Mouse (Mus musculus): ENCODE data around the gene 4930452B06Rik.

4930452B06Rik gene

DNA sequence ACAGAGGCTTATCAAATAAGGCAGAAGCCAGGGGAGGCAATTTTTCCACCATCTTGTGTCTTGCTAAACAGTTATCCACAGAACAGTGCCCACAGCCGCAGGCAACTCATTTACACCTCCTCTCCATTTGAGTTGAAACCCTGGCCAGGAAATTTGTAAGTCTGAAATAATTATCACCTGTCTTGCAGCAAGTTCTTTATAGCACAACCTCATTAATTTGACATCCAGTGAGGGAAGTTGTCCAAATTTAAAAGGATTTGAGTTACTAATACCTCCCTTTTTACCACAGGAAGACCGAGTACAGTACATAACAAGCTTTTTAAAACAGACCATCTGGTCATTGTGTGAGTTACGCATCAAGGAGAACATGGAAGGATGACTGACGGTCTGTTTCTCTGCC lies 154.8 kb downstream of the 4930452B06Rik start:
- H3K9me3 ChIP-seq (ENCODE audit: low read length), result no peaks in the 10 kb centered on the region
- no peaks in the 10 kb centered on the region for H3K4me1 ChIP-seq (replicated peaks; ENCODE audit: low read depth, low read length)
- no peak for TF ChIP-seq NANOG (IDR thresholded peaks at IDR 0.05; ENCODE audit: borderline replicate concordance, low read length)
- TF ChIP-seq CTCF (conservative IDR thresholded peaks at IDR 0.05; ENCODE audit: low read length), result no peak
- TF ChIP-seq POU5F1 (IDR thresholded peaks at IDR 0.05; ENCODE audit: borderline replicate concordance, low read length), result no peak
- no peaks in the 10 kb centered on the region for H3K27me3 ChIP-seq (ENCODE audit: insufficient read depth, low read length)
- no peaks in the 10 kb centered on the region for H3K36me3 ChIP-seq (ENCODE audit: insufficient read depth, low read length)
- H3K4me3 ChIP-seq (replicated peaks; ENCODE audit: low read length), result no peak overlapping the region

DNA sequence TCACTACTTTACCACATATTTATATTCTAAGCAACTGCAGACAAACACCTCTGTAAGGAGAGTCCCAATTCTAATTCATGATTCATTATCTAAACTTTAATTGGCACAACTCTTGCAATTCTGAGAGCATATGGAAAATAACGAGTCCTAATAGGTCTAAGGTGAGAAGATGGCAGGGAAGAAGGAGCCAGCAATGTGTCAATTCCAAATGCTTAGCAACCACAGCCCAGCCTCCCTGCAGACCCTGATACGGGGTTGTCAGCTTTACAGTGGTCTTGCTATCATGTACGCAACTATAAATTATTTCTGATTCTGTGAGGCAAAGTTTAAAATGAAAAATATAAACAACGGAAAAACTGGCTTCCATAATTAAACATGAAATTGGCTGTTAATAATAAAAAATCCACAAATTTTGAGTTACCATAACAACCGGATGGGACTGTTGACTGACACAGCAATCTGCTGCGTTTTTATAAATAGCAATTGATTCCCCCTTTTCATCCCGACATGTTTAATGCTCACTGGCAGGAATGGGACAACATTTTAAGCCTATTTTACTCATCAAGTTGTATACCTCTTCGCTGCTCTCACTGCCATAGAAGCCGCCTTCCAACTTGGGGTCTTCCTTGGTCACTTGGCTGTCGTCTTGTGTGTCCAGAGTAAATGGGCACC lies 155.6 kb downstream of the 4930452B06Rik start:
- TF ChIP-seq NANOG (IDR thresholded peaks at IDR 0.05; ENCODE audit: borderline replicate concordance, low read length), result no peak
- Histone ChIP-seq H3K9me3 (ENCODE audit: low read length) (no peaks in the 10 kb centered on the region), H3K36me3 (ENCODE audit: insufficient read depth, low read length) (no peaks in the 10 kb centered on the region), H3K4me3 (replicated peaks; ENCODE audit: low read length) (no peak overlapping the region), H3K27me3 (ENCODE audit: insufficient read depth, low read length) (no peaks in the 10 kb centered on the region), H3K4me1 (replicated peaks; ENCODE audit: low read depth, low read length) (no peaks in the 10 kb centered on the region)

DNA sequence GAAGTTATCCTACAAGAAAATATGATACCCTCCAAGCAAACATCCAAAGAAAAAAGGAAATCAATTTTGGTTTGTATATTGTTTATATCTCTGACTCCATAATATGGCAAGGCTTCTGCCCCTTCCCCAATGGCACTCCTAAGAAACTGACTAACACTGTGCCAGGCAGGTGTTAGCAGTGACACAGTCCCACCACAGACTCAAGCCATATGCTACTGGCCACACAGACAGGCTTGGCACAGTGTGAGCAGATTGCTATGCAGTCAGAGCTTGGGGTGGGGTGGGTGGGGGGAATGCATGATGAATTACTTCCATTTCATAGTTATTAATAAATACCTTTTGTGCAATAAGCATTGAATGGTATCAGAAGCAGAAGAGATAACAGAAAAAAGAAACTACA lies 157.4 kb downstream of the 4930452B06Rik start:
- no peaks in the 10 kb centered on the region for H3K27me3 ChIP-seq (ENCODE audit: insufficient read depth, low read length)
- TF ChIP-seq CTCF (conservative IDR thresholded peaks at IDR 0.05; ENCODE audit: low read length), result no peak
- no peak for TF ChIP-seq NANOG (IDR thresholded peaks at IDR 0.05; ENCODE audit: borderline replicate concordance, low read length)
- TF ChIP-seq POU5F1 (IDR thresholded peaks at IDR 0.05; ENCODE audit: borderline replicate concordance, low read length), result no peak
- no peaks in the 10 kb centered on the region for H3K36me3 ChIP-seq (ENCODE audit: insufficient read depth, low read length)
- no peaks in the 10 kb centered on the region for H3K9me3 ChIP-seq (ENCODE audit: low read length)
- no peak overlapping the region for H3K4me3 ChIP-seq (replicated peaks; ENCODE audit: low read length)
- no peaks in the 10 kb centered on the region for H3K4me1 ChIP-seq (replicated peaks; ENCODE audit: low read depth, low read length)

DNA sequence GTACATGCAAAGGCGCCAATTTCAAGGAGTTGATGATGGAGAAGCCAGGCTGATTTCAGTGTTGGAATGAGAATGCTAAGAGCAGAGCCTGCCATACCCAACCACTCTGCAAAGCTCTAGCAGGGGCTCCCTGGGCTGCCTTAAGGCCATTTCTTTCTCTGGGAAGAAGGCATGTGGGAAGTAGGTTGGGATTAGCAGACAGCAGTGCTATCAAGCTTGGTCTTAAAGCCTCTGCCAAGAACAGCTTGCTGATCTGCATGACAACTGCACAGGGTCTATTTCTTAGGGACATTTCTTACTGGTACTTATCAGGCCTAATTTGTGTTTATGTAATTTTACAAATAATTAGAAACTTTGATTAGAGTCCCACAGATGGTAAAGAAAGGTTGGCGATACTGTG lies 161.8 kb downstream of the 4930452B06Rik start:
- TF ChIP-seq NANOG (IDR thresholded peaks at IDR 0.05; ENCODE audit: borderline replicate concordance, low read length) (no peak), POU5F1 (IDR thresholded peaks at IDR 0.05; ENCODE audit: borderline replicate concordance, low read length) (no peak), CTCF (conservative IDR thresholded peaks at IDR 0.05; ENCODE audit: low read length) (no peak)
- H3K36me3 ChIP-seq (ENCODE audit: insufficient read depth, low read length), result peaks cover 6% of the 10 kb centered on the region
- no peak overlapping the region for H3K4me3 ChIP-seq (replicated peaks; ENCODE audit: low read length)
- H3K27me3 ChIP-seq (ENCODE audit: insufficient read depth, low read length), result no peaks in the 10 kb centered on the region
- H3K9me3 ChIP-seq (ENCODE audit: low read length), result no peaks in the 10 kb centered on the region
- no peaks in the 10 kb centered on the region for H3K4me1 ChIP-seq (replicated peaks; ENCODE audit: low read depth, low read length)

DNA sequence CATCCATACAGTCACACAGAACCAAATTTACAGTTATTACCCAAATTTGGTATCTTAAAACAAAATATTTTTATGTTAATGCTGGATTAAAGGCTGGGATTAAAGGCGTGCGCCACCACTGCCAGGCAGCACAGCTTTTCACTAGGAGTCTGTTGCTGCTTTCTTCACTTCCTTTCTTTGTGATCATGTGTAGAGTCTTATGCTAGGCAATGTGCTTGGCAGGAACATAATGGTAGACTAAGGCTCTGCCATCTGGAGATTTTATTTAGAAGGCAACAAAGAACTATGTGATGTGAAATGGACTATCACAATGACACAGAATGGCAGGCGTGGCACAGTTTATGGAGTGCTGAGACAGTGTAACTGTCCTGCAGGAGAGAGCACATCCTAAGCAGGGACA lies 162.7 kb downstream of the 4930452B06Rik start:
- no peaks in the 10 kb centered on the region for H3K9me3 ChIP-seq (ENCODE audit: low read length)
- no peak for TF ChIP-seq POU5F1 (IDR thresholded peaks at IDR 0.05; ENCODE audit: borderline replicate concordance, low read length)
- no peak for TF ChIP-seq NANOG (IDR thresholded peaks at IDR 0.05; ENCODE audit: borderline replicate concordance, low read length)
- no peak for TF ChIP-seq CTCF (conservative IDR thresholded peaks at IDR 0.05; ENCODE audit: low read length)

DNA sequence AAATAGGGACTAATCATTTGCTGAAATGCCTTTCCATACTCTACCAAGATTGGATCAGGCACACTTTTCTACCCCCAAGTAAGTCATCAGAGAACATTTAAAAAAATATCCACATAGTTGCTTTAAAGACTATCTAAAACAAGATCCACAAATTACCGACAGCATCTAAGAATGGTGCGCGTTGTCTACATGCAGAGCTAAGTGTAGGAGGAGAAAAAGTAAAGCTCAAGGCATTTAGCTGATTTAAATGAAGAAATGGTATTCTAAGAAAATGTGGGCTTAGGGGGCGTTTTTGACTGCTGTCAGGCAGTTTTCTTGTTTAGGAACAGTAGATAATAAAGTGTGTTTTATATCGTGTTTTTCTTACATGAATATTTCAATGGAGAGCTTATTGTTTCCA lies 163.5 kb downstream of the 4930452B06Rik start:
- TF ChIP-seq NANOG (IDR thresholded peaks at IDR 0.05; ENCODE audit: borderline replicate concordance, low read length), result no peak
- TF ChIP-seq CTCF (conservative IDR thresholded peaks at IDR 0.05; ENCODE audit: low read length), result no peak
- H3K4me1 ChIP-seq (replicated peaks; ENCODE audit: low read depth, low read length), result no peaks in the 10 kb centered on the region
- no peaks in the 10 kb centered on the region for H3K27me3 ChIP-seq (ENCODE audit: insufficient read depth, low read length)
- peaks cover 6% of the 10 kb centered on the region for H3K36me3 ChIP-seq (ENCODE audit: insufficient read depth, low read length)
- H3K9me3 ChIP-seq (ENCODE audit: low read length), result no peaks in the 10 kb centered on the region
- no peak overlapping the region for H3K4me3 ChIP-seq (replicated peaks; ENCODE audit: low read length)

More for the DNA sequence above, 162.7 kb downstream of the 4930452B06Rik start:
- no peaks in the 10 kb centered on the region for H3K27me3 ChIP-seq (ENCODE audit: insufficient read depth, low read length)
- H3K4me1 ChIP-seq (replicated peaks; ENCODE audit: low read depth, low read length), result no peaks in the 10 kb centered on the region
- H3K4me3 ChIP-seq (replicated peaks; ENCODE audit: low read length), result no peak overlapping the region
- H3K36me3 ChIP-seq (ENCODE audit: insufficient read depth, low read length), result peaks cover 6% of the 10 kb centered on the region

DNA sequence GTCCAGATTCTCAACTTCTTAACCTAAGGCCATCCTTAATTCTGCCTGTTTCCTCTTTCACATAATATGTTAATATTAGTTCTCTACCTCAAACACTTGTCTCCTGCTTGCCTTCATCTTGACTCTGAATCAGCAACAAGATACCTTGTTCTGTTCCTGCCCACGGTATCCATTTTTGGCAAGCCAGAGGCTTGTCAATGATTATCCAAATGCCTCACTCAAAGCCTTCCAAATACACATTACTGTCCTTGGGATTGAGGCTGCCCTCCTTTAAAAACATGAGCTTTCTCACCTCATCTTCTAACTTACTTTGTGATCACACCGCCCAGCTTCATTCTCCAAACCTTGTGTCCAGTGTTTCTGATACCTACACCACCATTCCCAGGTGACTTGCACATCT lies 170.3 kb downstream of the 4930452B06Rik start:
- no peaks in the 10 kb centered on the region for H3K27me3 ChIP-seq (ENCODE audit: insufficient read depth, low read length)
- no peaks in the 10 kb centered on the region for H3K9me3 ChIP-seq (ENCODE audit: low read length)
- no peak overlapping the region for H3K4me3 ChIP-seq (replicated peaks; ENCODE audit: low read length)
- no peaks in the 10 kb centered on the region for H3K36me3 ChIP-seq (ENCODE audit: insufficient read depth, low read length)
- TF ChIP-seq NANOG (IDR thresholded peaks at IDR 0.05; ENCODE audit: borderline replicate concordance, low read length), result no peak
- TF ChIP-seq POU5F1 (IDR thresholded peaks at IDR 0.05; ENCODE audit: borderline replicate concordance, low read length), result no peak
- TF ChIP-seq CTCF (conservative IDR thresholded peaks at IDR 0.05; ENCODE audit: low read length), result no peak
- no peaks in the 10 kb centered on the region for H3K4me1 ChIP-seq (replicated peaks; ENCODE audit: low read depth, low read length)

DNA sequence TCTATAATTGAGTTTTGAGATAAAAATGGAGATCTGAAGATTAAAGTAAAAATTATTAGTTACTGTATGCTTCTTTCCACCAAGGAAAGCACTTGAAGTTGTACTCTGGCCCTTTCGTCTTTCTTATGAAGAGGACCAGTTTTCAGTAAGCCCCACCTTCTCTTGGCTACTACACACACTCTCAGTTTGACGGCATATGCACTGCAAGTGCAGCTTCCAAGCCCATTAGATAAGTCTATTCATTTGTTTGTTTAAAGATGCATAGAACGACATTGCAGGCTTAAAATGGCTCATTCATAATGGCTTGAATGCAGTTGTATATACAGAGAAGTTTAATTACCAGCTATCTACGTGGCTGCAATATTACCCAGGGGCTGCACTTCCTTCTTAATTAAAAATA lies 171.1 kb downstream of the 4930452B06Rik start:
- H3K36me3 ChIP-seq (ENCODE audit: insufficient read depth, low read length), result no peaks in the 10 kb centered on the region
- no peak overlapping the region for H3K4me3 ChIP-seq (replicated peaks; ENCODE audit: low read length)
- H3K9me3 ChIP-seq (ENCODE audit: low read length), result no peaks in the 10 kb centered on the region
- H3K27me3 ChIP-seq (ENCODE audit: insufficient read depth, low read length), result no peaks in the 10 kb centered on the region
- H3K4me1 ChIP-seq (replicated peaks; ENCODE audit: low read depth, low read length), result no peaks in the 10 kb centered on the region
- TF ChIP-seq POU5F1 (IDR thresholded peaks at IDR 0.05; ENCODE audit: borderline replicate concordance, low read length) (no peak), NANOG (IDR thresholded peaks at IDR 0.05; ENCODE audit: borderline replicate concordance, low read length) (no peak), CTCF (conservative IDR thresholded peaks at IDR 0.05; ENCODE audit: low read length) (no peak)

DNA sequence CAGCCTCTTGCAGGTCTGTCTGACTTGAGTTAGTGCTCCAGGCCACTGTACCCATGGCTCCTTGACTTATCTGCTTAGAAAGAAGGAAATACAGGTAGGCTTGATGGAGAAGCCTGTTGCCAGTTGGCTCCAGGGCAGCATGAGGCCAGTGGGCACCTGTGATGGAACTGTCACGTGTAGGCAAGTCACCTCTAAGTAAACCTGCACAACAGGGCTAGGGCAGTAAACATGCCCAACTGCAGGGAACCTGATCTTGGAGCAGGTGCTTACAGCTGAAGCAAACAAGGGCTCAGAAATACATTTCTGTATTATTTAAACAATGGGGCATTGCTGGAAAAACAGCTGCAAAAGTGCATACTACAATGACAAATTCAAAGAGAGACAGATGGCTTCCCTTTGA lies 171.8 kb downstream of the 4930452B06Rik start:
- TF ChIP-seq NANOG (IDR thresholded peaks at IDR 0.05; ENCODE audit: borderline replicate concordance, low read length) (no peak), CTCF (conservative IDR thresholded peaks at IDR 0.05; ENCODE audit: low read length) (no peak), POU5F1 (IDR thresholded peaks at IDR 0.05; ENCODE audit: borderline replicate concordance, low read length) (no peak)
- H3K27me3 ChIP-seq (ENCODE audit: insufficient read depth, low read length), result no peaks in the 10 kb centered on the region
- H3K36me3 ChIP-seq (ENCODE audit: insufficient read depth, low read length), result no peaks in the 10 kb centered on the region
- H3K4me3 ChIP-seq (replicated peaks; ENCODE audit: low read length), result no peak overlapping the region
- H3K4me1 ChIP-seq (replicated peaks; ENCODE audit: low read depth, low read length), result no peaks in the 10 kb centered on the region
- H3K9me3 ChIP-seq (ENCODE audit: low read length), result no peaks in the 10 kb centered on the region

Data from E14TG2a.4 (cell line).